Mouse (Mus musculus) testis, adult 2 months (tissue): Measurements from ENCODE around the gene Trim15. TPM values are rescaled to one million over a fixed set of nuclear protein-coding genes. Genes with fewer than 3 reads are reported as not detected.

Source experiments
- H3K27ac ChIP-seq: fragments of 200-500 bp; 2 replicates; pipeline ENCODE4 v1.5.1; 2012; ENCODE audit warnings: low read depth, low read length; ENCODE audit not compliant: control insufficient read depth, insufficient read depth
- H3K27me3 ChIP-seq: fragments of 200-500 bp; 2 replicates; pipeline ENCODE4 v1.6.1; 2012; ENCODE audit warnings: mild to moderate bottlenecking, low read length, moderate library complexity; ENCODE audit not compliant: control insufficient read depth, insufficient read depth
- H3K36me3 ChIP-seq: fragments of 200-500 bp; 2 replicates; pipeline ENCODE4 v1.6.1; 2012; ENCODE audit warnings: mild to moderate bottlenecking, low read length; ENCODE audit not compliant: control insufficient read depth, insufficient read depth
- H3K4me1 ChIP-seq: fragments of 200-500 bp; 2 replicates; pipeline ENCODE4 v1.6.1; 2012; ENCODE audit warnings: low read length; ENCODE audit not compliant: control insufficient read depth, insufficient read depth
- H3K4me3 ChIP-seq: fragments of 200-500 bp; 2 replicates; pipeline ENCODE4 v1.5.1; 2012; ENCODE audit warnings: low read depth, mild to moderate bottlenecking, low read length, moderate library complexity, mixed read lengths; ENCODE audit not compliant: control insufficient read depth
- CTCF ChIP-seq: fragments of 200-500 bp; IDR thresholded peaks from 2 replicates; pipeline ENCODE4 v1.5.1; 2012; ENCODE audit warnings: low read depth, mild to moderate bottlenecking, inconsistent platforms, low read length, moderate library complexity; ENCODE audit not compliant: control insufficient read depth, insufficient read depth, insufficient replicate concordance
- POLR2A ChIP-seq: fragments of 200-500 bp; IDR thresholded peaks from 2 replicates; pipeline ENCODE4 v1.6.1; 2012; ENCODE audit warnings: low read depth, mild to moderate bottlenecking, inconsistent platforms, low read length, moderate library complexity; ENCODE audit not compliant: control insufficient read depth
- polyA plus RNA-seq: library from polyadenylated mRNA; depleted of rRNA; stranded (reverse); fragments of >200 nt; gene quantifications from 2 replicates; pipeline ENCODE4 v1.2.3, GENCODE M21; 2012; rRNA removed

Trim15 gene
- polyA plus RNA-seq, result not detected in 2 replicates

- H3K4me1 ChIP-seq, result peaks cover 12% of the 10 kb centered on the region
- TF ChIP-seq POLR2A (no peak), CTCF (no peak)
- H3K4me3 ChIP-seq, result no peak within 1 kb of the TSS
- no peak within 1 kb of the TSS for H3K27ac ChIP-seq
- H3K27me3 ChIP-seq, result no peaks in the 10 kb centered on the region
- no peaks in the 10 kb centered on the region for H3K36me3 ChIP-seq
Measured at GRCm38 (mm10) chr17:36866719-36867527, at the start of gene Trim15. Gene Trim15 (minus strand): TSS chr17:36867210.

GRCm38 (mm10) chr17:36915076-36915475 is 48.1 kb upstream of the Trim15 start:
- TF ChIP-seq CTCF (peak; percentile 83; the same call in 1 of the 2 replicates), POLR2A (no peak)
- no peaks in the 10 kb centered on the region for H3K27me3 ChIP-seq
- no peak overlapping the region for H3K27ac ChIP-seq
- no peaks in the 10 kb centered on the region for H3K36me3 ChIP-seq
- H3K4me1 ChIP-seq, result peaks cover 3% of the 10 kb centered on the region
- no peak overlapping the region for H3K4me3 ChIP-seq

- no peaks in the 10 kb centered on the region for H3K36me3 ChIP-seq
- no peak overlapping the region for H3K27ac ChIP-seq
- no peaks in the 10 kb centered on the region for H3K27me3 ChIP-seq
- peaks cover 3% of the 10 kb centered on the region; the same call in 1 of the 2 replicates for H3K4me1 ChIP-seq
- H3K4me3 ChIP-seq, result no peak overlapping the region
- TF ChIP-seq CTCF (peak; percentile 19; the same call in 1 of the 2 replicates), POLR2A (no peak)
Measured at GRCm38 (mm10) chr17:36914108-36914507, 47.1 kb upstream of the Trim15 start.

GRCm38 (mm10) chr17:36912031-36912430 is 45.0 kb upstream of the Trim15 start:
- Histone ChIP-seq H3K36me3 (no peaks in the 10 kb centered on the region), H3K4me1 (peaks cover 4% of the 10 kb centered on the region; the same call in 1 of the 2 replicates), H3K4me3 (no peak overlapping the region), H3K27me3 (no peaks in the 10 kb centered on the region), H3K27ac (no peak overlapping the region)
- no peak for TF ChIP-seq CTCF
- no peak for TF ChIP-seq POLR2A

- H3K36me3 ChIP-seq, result no peaks in the 10 kb centered on the region
- TF ChIP-seq CTCF, result no peak
- no peak for TF ChIP-seq POLR2A
- H3K4me3 ChIP-seq, result no peak overlapping the region
- peaks cover 2% of the 10 kb centered on the region; the same call in 1 of the 2 replicates for H3K4me1 ChIP-seq
- no peaks in the 10 kb centered on the region for H3K27me3 ChIP-seq
- no peak overlapping the region for H3K27ac ChIP-seq
Measured at GRCm38 (mm10) chr17:36909802-36910201, 42.8 kb upstream of the Trim15 start.

- Histone ChIP-seq H3K27ac (no peak overlapping the region), H3K4me3 (no peak overlapping the region), H3K27me3 (no peaks in the 10 kb centered on the region), H3K4me1 (peaks cover 2% of the 10 kb centered on the region; the same call in 1 of the 2 replicates), H3K36me3 (no peaks in the 10 kb centered on the region)
- no peak for TF ChIP-seq CTCF
- TF ChIP-seq POLR2A, result no peak
Measured at GRCm38 (mm10) chr17:36908235-36908634, 41.2 kb upstream of the Trim15 start.

GRCm38 (mm10) chr17:36903651-36904050 is 36.6 kb upstream of the Trim15 start:
- Histone ChIP-seq H3K27me3 (no peaks in the 10 kb centered on the region), H3K36me3 (no peaks in the 10 kb centered on the region), H3K4me3 (no peak overlapping the region), H3K27ac (no peak overlapping the region), H3K4me1 (no peaks in the 10 kb centered on the region)
- no peak for TF ChIP-seq POLR2A
